ENCODE assay signal across 8 mouse cellular contexts in genomic region chr11:98348083-98348961, GRCm38 (mm10). TPM values are rescaled to one million over a fixed set of nuclear protein-coding genes. Genes with fewer than 3 reads are reported as not detected.
DNase-seq lines count a peak whose midpoint lies in the region; ATAC-seq and TF ChIP-seq lines count a peak whose summit lies in the region.

Gene Ppp1r1b (plus strand): TSS chr11:98348404.

- peak within 1 kb of the TSS; percentile 81 for H3K4me2 ChIP-seq in forebrain, embryonic 16.5 days (ENCODE audit: low read length)
- H3K4me2 ChIP-seq in intestine, embryonic 14.5 days (ENCODE audit: low read length): peak within 1 kb of the TSS; percentile 89

- no peak for TF ChIP-seq POLR2A in bone marrow macrophage, adult 2 months (IDR thresholded peaks at IDR 0.05; ENCODE audit: borderline replicate concordance, low read depth, low read length)

- no peak within 1 kb of the TSS for H3K27ac ChIP-seq in bone marrow macrophage, adult 2 months (ENCODE audit: insufficient read depth, low read depth, low read length)
- no peak within 1 kb of the TSS for H3K27ac ChIP-seq in forebrain, embryonic 16.5 days (ENCODE audit: low read length)
- H3K27ac ChIP-seq in intestine, embryonic 14.5 days (ENCODE audit: low read depth): no peak within 1 kb of the TSS
- H3K27ac ChIP-seq in midbrain, embryonic 10.5 days (replicated peaks): peak within 1 kb of the TSS; percentile 59; the same call in 1 of the 2 replicates

- no peak for TF ChIP-seq CTCF in bone marrow macrophage, adult 2 months (IDR thresholded peaks at IDR 0.05; ENCODE audit: low read depth, low read length)

- peak within 1 kb of the TSS; percentile 9 for H3K4me3 ChIP-seq in bone marrow macrophage, adult 2 months (ENCODE audit: insufficient read depth, low read length)
- peak within 1 kb of the TSS; percentile 66 for H3K4me3 ChIP-seq in forebrain, embryonic 16.5 days (replicated peaks; ENCODE audit: low read length)
- H3K4me3 ChIP-seq in intestine, embryonic 14.5 days (ENCODE audit: low read depth, low read length): peak within 1 kb of the TSS; percentile 48
- H3K4me3 ChIP-seq in midbrain, embryonic 10.5 days: peak within 1 kb of the TSS; percentile 68

- intact Hi-C loops in left cerebral cortex, postnatal 10 days (cut with DNase I): loop anchor here (5.0 kb wide), 1 partner anchor 89 kb away; the partner anchor contains the start of gene Mien1

- WGBS in forebrain, embryonic 16.5 days: under 1% methylated on average over 55 of the region's 55 CpGs
- 1% methylated on average over 55 of the region's 55 CpGs for WGBS in intestine, embryonic 14.5 days
- WGBS in midbrain, embryonic 10.5 days: 1% methylated on average over 55 of the region's 55 CpGs

- H3K9ac ChIP-seq in forebrain, embryonic 16.5 days (replicated peaks; ENCODE audit: low read depth, low read length): peak within 1 kb of the TSS; percentile 68
- H3K9ac ChIP-seq in intestine, embryonic 14.5 days (ENCODE audit: low read length): peak within 1 kb of the TSS; percentile 38

- no peaks in the 10 kb centered on the region for H3K9me3 ChIP-seq in forebrain, embryonic 16.5 days (ENCODE audit: control insufficient read depth, low read length)
- H3K9me3 ChIP-seq in intestine, embryonic 14.5 days (ENCODE audit: control insufficient read depth, low read length): no peaks in the 10 kb centered on the region
- no peaks in the 10 kb centered on the region for H3K9me3 ChIP-seq in midbrain, embryonic 10.5 days (replicated peaks)

- ATAC-seq in forebrain, embryonic 16.5 days: peak; percentile 84
- ATAC-seq in intestine, embryonic 14.5 days (replicated peaks; ENCODE audit: low FRiP score, low TSS enrichment, low read depth): peak; percentile 66

- no peaks in the 10 kb centered on the region for H3K36me3 ChIP-seq in forebrain, embryonic 16.5 days (ENCODE audit: control insufficient read depth, insufficient read depth)
- no peaks in the 10 kb centered on the region for H3K36me3 ChIP-seq in intestine, embryonic 14.5 days (ENCODE audit: control insufficient read depth, insufficient read depth, low read length)
- no peaks in the 10 kb centered on the region for H3K36me3 ChIP-seq in midbrain, embryonic 10.5 days

- no peaks in the 10 kb centered on the region for H3K4me1 ChIP-seq in bone marrow macrophage, adult 2 months (ENCODE audit: control insufficient read depth, insufficient read depth, low read length)
- H3K4me1 ChIP-seq in forebrain, embryonic 16.5 days (replicated peaks; ENCODE audit: control insufficient read depth, insufficient read depth, low read length): peaks cover 30% of the 10 kb centered on the region
- H3K4me1 ChIP-seq in intestine, embryonic 14.5 days (replicated peaks; ENCODE audit: control insufficient read depth, insufficient read depth, low read length): peaks cover 7% of the 10 kb centered on the region; the same call in 1 of the 2 replicates
- peaks cover 46% of the 10 kb centered on the region for H3K4me1 ChIP-seq in midbrain, embryonic 10.5 days

- DNase-seq in adrenal gland, adult (ENCODE audit: inconsistent age in 2 of 2, low spot score in 1 of 2): peak; percentile 43 to 72
- no peak for DNase-seq in adrenal gland, adult 8-10 months
- peak; percentile 75 for DNase-seq in intestine, embryonic 14.5 days (ENCODE audit: low spot score)
- DNase-seq in left cerebral cortex, postnatal 10 days (ENCODE audit: extremely low spot score in 1 of 2, low spot score in 2 of 2): peak; percentile 72 to 83
- peak; percentile 70 for DNase-seq in midbrain, embryonic 10.5 days (ENCODE audit: low spot score)
- peak; percentile 75 for DNase-seq in testis, postnatal 10 days (ENCODE audit: low spot score)

- peaks cover 42% of the 10 kb centered on the region for H3K27me3 ChIP-seq in forebrain, embryonic 16.5 days (replicated peaks; ENCODE audit: control insufficient read depth, insufficient read depth, low read length)
- peaks cover 76% of the 10 kb centered on the region for H3K27me3 ChIP-seq in intestine, embryonic 14.5 days (replicated peaks; ENCODE audit: control insufficient read depth, insufficient read depth, low read length)
- peaks cover 100% of the 10 kb centered on the region for H3K27me3 ChIP-seq in midbrain, embryonic 10.5 days (ENCODE audit: low read depth, poor library complexity, severe bottlenecking)

RNA-seq across cellular contexts. Expression of gene Ppp1r1b, which starts in this region (rescaled TPM):
- total RNA-seq in adrenal gland, adult 8-10 months (2022): under 1 TPM in 3 of 4 experiments, not detected in 1; 0.20 to 0.73 (median 0.56) TPM
- polyA plus RNA-seq in bone marrow macrophage, adult 2 months (2012; ENCODE audit: insufficient read depth, insufficient read length, missing spikeins): not detected in 2 replicates
- 69.7 and 72.4 TPM in 2 replicates for polyA plus RNA-seq in forebrain, embryonic 16.5 days (2015; fragmentation: Nextera tagmentation; extraction: Ambion mirVana)
- 21.4 and 22.6 TPM in 2 replicates for polyA plus RNA-seq in intestine, embryonic 14.5 days (2014; fragmentation: Nextera tagmentation; extraction: Ambion mirVana)
- total RNA-seq in left cerebral cortex, postnatal 10 days (2021): 100 to 1,000 TPM in 1 of 2 experiments, 10 to 100 TPM in 1; 59.5 to 126 TPM
- polyA plus RNA-seq in midbrain, embryonic 10.5 days (2016; fragmentation: Nextera tagmentation; extraction: Ambion mirVana): 1.0 and 1.6 TPM in 2 replicates

Comparison
In these comparisons a context has a peak if more than half of its experiments do, and no peak if none do; other contexts are left out.
1. RNA of gene Ppp1r1b (total RNA-seq): 59.5 to 126 TPM in left cerebral cortex, postnatal 10 days; 0.20 to 0.73 TPM in adrenal gland, adult 8-10 months; every median in the first group is over 10 times any median in the second.
2. H3K4me3 ChIP-seq: peak in every context shown above with its lines; median percentile 68 in midbrain, embryonic 10.5 days; 66 in forebrain, embryonic 16.5 days; 48 in intestine, embryonic 14.5 days; 9 in bone marrow macrophage, adult 2 months.